Mouse (Mus musculus) testis, adult 2 months (tissue): ENCODE measurements at regions not wholly inside any gene's neighbourhood (a gene's known extent, or its start where the extent isn't known, plus 50 kb on each side); places are given as distances from the start of the nearest gene placed in this dataset.

Experiments
- CTCF ChIP-seq: fragments of 200-500 bp; IDR thresholded peaks from 2 replicates; pipeline ENCODE4 v1.5.1; 2012; ENCODE audit warnings: low read depth, mild to moderate bottlenecking, inconsistent platforms, low read length, moderate library complexity; ENCODE audit not compliant: control insufficient read depth, insufficient read depth, insufficient replicate concordance
- POLR2A ChIP-seq: fragments of 200-500 bp; IDR thresholded peaks from 2 replicates; pipeline ENCODE4 v1.6.1; 2012; ENCODE audit warnings: low read depth, mild to moderate bottlenecking, inconsistent platforms, low read length, moderate library complexity; ENCODE audit not compliant: control insufficient read depth

- TF ChIP-seq POLR2A (no peak), CTCF (no peak)
These were observed 234.6 kb upstream of the Ednra start for GRCm38 (mm10) chr8:77958814-77959372.
